Mouse (Mus musculus) kidney, embryonic 16.5 days (tissue): ENCODE measurements around the gene Hspb11. TPM values are rescaled to one million over a fixed set of nuclear protein-coding genes. Genes with fewer than 3 reads are reported as not detected.

Source experiments
- ATAC-seq: fragments of 200-750 bp; cut with Nextera tagmentation; 2 replicates; pipeline ENCODE4 v1.8.0; 2017; ENCODE audit warnings: moderate TSS enrichment; ENCODE audit not compliant: low FRiP score, low TSS enrichment
- H3K27ac ChIP-seq: fragments of 300-500 bp; sonication (generic); 2 replicates; pipeline ENCODE4 v1.5.1; 2014; ENCODE audit warnings: low read length
- H3K27me3 ChIP-seq: fragments of 300-500 bp; sonication (generic); 2 replicates; pipeline ENCODE4 v1.6.1; 2014; ENCODE audit warnings: low read length, control low read depth, mixed read lengths; ENCODE audit not compliant: insufficient read depth
- H3K36me3 ChIP-seq: fragments of 300-500 bp; sonication (generic); 2 replicates; pipeline ENCODE4 v1.6.1; 2014; ENCODE audit warnings: low read length, control low read depth, mixed read lengths; ENCODE audit not compliant: insufficient read depth
- H3K4me1 ChIP-seq: fragments of 300-500 bp; sonication (generic); 2 replicates; pipeline ENCODE4 v1.6.1; 2014; ENCODE audit warnings: low read length, control low read depth, mixed read lengths; ENCODE audit not compliant: insufficient read depth
- H3K4me2 ChIP-seq: fragments of 300-500 bp; sonication (generic); replicated peaks from 2 replicates; pipeline ENCODE4 v1.6.1; 2014; ENCODE audit warnings: low read depth, low read length
- H3K4me3 ChIP-seq: fragments of 300-500 bp; sonication (generic); 2 replicates; pipeline ENCODE4 v1.5.1; 2014; ENCODE audit warnings: mild to moderate bottlenecking, low read length
- H3K9ac ChIP-seq: fragments of 300-500 bp; sonication (generic); replicated peaks from 2 replicates; pipeline ENCODE4 v1.6.1; 2014; ENCODE audit warnings: low read length
- H3K9me3 ChIP-seq: fragments of 300-500 bp; sonication (generic); 2 replicates; pipeline ENCODE4 v1.6.1; 2016; ENCODE audit warnings: low read length, control low read depth
- WGBS: fragments of 180-500 bp; shearing (Covaris S2); extraction: QIAGEN DNeasy Blood & Tissue Kit; methylation state at CpG from one replicate; pipeline ENCODE4 v1.1.7; 2014; 5-methylcytosine and 5-hydroxymethylcytosine counted together
- polyA plus RNA-seq: library from polyadenylated mRNA; unstranded; fragments of >200 nt; fragmentation: Nextera tagmentation; extraction: Ambion mirVana; gene quantifications from 2 replicates; pipeline ENCODE4 v1.2.1, GENCODE M21; 2015

Hspb11 gene
- polyA plus RNA-seq, 1 experiment from 2014 or later, result 32.8 TPM

- Histone ChIP-seq H3K9me3 (no peaks in the 10 kb centered on the region), H3K4me1 (peaks cover 3% of the 10 kb centered on the region; the same call in 1 of the 2 replicates), H3K4me2 (no peak overlapping the region), H3K27me3 (no peaks in the 10 kb centered on the region), H3K4me3 (no peak overlapping the region), H3K27ac (no peak overlapping the region), H3K36me3 (no peaks in the 10 kb centered on the region), H3K9ac (no peak overlapping the region)
- 83% methylated on average over 9 of the region's 9 CpGs for WGBS
- no peak for ATAC-seq
Measured at GRCm38 (mm10) chr4:107302221-107302620, 48.8 kb downstream of the Hspb11 start.

DNA sequence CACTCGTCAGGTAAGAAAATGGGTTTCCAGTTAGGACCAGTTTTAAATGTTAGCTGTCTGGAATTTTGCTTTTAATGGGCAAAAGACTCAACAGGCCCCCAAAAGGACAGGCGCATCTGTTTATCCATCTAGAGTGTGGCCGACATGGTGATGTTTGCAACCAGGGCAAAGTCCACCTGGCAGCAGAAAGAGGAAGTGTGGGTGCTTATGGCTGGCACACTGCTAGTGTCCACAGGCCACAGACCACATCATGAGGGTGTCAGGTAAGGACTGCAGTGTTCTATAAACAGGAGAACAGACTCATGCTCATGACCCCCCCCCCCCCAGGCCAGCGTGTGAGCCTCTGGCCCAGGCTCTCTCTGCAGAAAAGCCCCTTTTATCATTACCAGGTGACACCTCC, 49.4 kb downstream of the Hspb11 start:
- Histone ChIP-seq H3K4me3 (no peak overlapping the region), H3K9me3 (no peaks in the 10 kb centered on the region), H3K27ac (no peak overlapping the region), H3K27me3 (no peaks in the 10 kb centered on the region), H3K4me2 (no peak overlapping the region), H3K9ac (no peak overlapping the region), H3K4me1 (peaks cover 3% of the 10 kb centered on the region; the same call in 1 of the 2 replicates), H3K36me3 (no peaks in the 10 kb centered on the region)
- no peak for ATAC-seq
- 67% methylated on average over 4 of the region's 4 CpGs for WGBS

DNA sequence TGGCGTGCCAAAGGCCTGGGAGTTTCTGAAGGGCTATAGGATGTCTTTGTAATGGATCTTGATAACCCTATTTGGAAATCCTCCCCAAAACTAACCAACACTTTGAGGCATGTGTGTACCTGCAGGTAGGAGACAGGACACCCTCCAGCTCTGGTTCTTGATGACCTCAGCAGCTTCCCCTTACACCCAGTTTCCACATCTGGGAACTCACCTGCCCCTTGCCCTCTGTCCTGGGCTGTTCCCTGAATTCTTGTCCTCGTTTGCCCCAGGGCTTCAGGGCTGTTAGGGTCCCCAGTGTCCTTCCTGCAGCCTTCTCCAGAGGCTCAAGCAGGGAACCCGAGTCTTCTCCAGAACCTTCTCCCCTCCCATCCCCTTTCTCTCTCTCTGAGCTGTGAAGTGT, 50.1 kb downstream of the Hspb11 start:
- 61% methylated on average over 3 of the region's 3 CpGs for WGBS
- Histone ChIP-seq H3K27ac (no peak overlapping the region), H3K4me3 (no peak overlapping the region), H3K4me2 (no peak overlapping the region), H3K9ac (no peak overlapping the region), H3K4me1 (peaks cover 3% of the 10 kb centered on the region; the same call in 1 of the 2 replicates), H3K36me3 (no peaks in the 10 kb centered on the region), H3K9me3 (no peaks in the 10 kb centered on the region), H3K27me3 (no peaks in the 10 kb centered on the region)
- ATAC-seq, result no peak

GRCm38 (mm10) chr4:107306966-107307365, 53.6 kb downstream of the Hspb11 start, which contains the start of gene Dio1:
TSS of gene Dio1 (minus strand) at chr4:107307169.
- peak; percentile 74 for ATAC-seq
- 51% methylated on average over 6 of the region's 6 CpGs for WGBS
- peaks cover 3% of the 10 kb centered on the region; the same call in 1 of the 2 replicates for H3K4me1 ChIP-seq

GRCm38 (mm10) chr4:107313690-107314478, 60.5 kb downstream of the Hspb11 start, which contains the start of gene Yipf1:
TSS of gene Yipf1 (plus strand) at chr4:107314363.
- Histone ChIP-seq H3K36me3 (peaks cover 10% of the 10 kb centered on the region), H3K27ac (peak within 1 kb of the TSS; percentile 6), H3K4me1 (peaks cover 13% of the 10 kb centered on the region; the same call in 1 of the 2 replicates), H3K27me3 (no peaks in the 10 kb centered on the region), H3K9ac (peak within 1 kb of the TSS; percentile 69), H3K9me3 (no peaks in the 10 kb centered on the region), H3K4me3 (peak within 1 kb of the TSS; percentile 72), H3K4me2 (peak within 1 kb of the TSS; percentile 81)
- peak; percentile 94 for ATAC-seq
- WGBS, result under 1% methylated on average over 29 of the region's 29 CpGs

More at GRCm38 (mm10) chr4:107306966-107307365, 53.6 kb downstream of the Hspb11 start, which contains the start of gene Dio1:
- Histone ChIP-seq H3K27me3 (no peaks in the 10 kb centered on the region), H3K9ac (no peak within 1 kb of the TSS), H3K9me3 (no peaks in the 10 kb centered on the region), H3K4me2 (no peak within 1 kb of the TSS), H3K36me3 (no peaks in the 10 kb centered on the region), H3K4me3 (no peak within 1 kb of the TSS), H3K27ac (no peak within 1 kb of the TSS)

- Histone ChIP-seq H3K36me3 (peaks cover 10% of the 10 kb centered on the region), H3K4me3 (peak overlapping the region; percentile 72), H3K9me3 (no peaks in the 10 kb centered on the region), H3K27ac (no peak overlapping the region), H3K4me1 (peaks cover 13% of the 10 kb centered on the region; the same call in 1 of the 2 replicates), H3K9ac (peak overlapping the region; percentile 69), H3K4me2 (peak overlapping the region; percentile 81), H3K27me3 (no peaks in the 10 kb centered on the region)
- no peak for ATAC-seq
- 8% methylated on average over 7 of the region's 7 CpGs for WGBS
Measured at GRCm38 (mm10) chr4:107314479-107314805, 61.0 kb downstream of the Hspb11 start.

GRCm38 (mm10) chr4:107318646-107319045, 65.3 kb downstream of the Hspb11 start:
- 70% methylated on average over 8 of the region's 8 CpGs for WGBS
- H3K36me3 ChIP-seq, result peaks cover 18% of the 10 kb centered on the region
- no peak for ATAC-seq

DNA sequence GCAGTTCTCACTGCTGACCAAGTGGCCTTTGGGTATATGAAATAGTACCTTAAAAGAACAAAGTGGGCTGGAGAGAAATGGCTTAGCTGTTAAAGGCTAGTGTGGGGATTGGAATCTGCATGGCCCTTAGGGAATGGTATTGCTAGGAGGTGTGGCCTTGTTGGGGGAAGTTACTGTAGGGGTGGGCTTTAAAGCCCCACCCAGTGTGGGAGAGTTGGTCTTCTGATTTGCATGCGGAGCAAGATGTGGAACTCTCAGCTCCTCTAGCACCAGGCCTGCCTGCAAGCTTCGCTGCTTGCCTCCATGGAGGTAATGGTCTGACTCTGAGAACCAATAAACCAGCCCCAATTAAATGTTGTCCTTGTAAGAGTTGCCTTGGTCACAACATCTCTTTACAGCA, 67.6 kb downstream of the Hspb11 start:
- no peak overlapping the region for H3K27ac ChIP-seq
- no peak overlapping the region for H3K4me3 ChIP-seq
- no peaks in the 10 kb centered on the region for H3K27me3 ChIP-seq
- no peak overlapping the region for H3K4me2 ChIP-seq
- H3K9ac ChIP-seq, result no peak overlapping the region
- H3K9me3 ChIP-seq, result no peaks in the 10 kb centered on the region
- 52% methylated on average over 2 of the region's 2 CpGs for WGBS
- H3K36me3 ChIP-seq, result peaks cover 24% of the 10 kb centered on the region
- peak; percentile 69; the same call in 1 of the 2 replicates for ATAC-seq
- H3K4me1 ChIP-seq, result no peaks in the 10 kb centered on the region

More at GRCm38 (mm10) chr4:107318646-107319045, 65.3 kb downstream of the Hspb11 start:
- Histone ChIP-seq H3K27ac (no peak overlapping the region), H3K4me3 (no peak overlapping the region), H3K9me3 (no peaks in the 10 kb centered on the region), H3K9ac (no peak overlapping the region), H3K27me3 (no peaks in the 10 kb centered on the region), H3K4me2 (no peak overlapping the region), H3K4me1 (peaks cover 10% of the 10 kb centered on the region; the same call in 1 of the 2 replicates)

GRCm38 (mm10) chr4:107323113-107323512, 69.7 kb downstream of the Hspb11 start:
- ATAC-seq, result no peak
- WGBS, result 93% methylated on average over 2 of the region's 2 CpGs
- Histone ChIP-seq H3K4me2 (no peak overlapping the region), H3K27ac (no peak overlapping the region), H3K4me1 (no peaks in the 10 kb centered on the region), H3K36me3 (peaks cover 14% of the 10 kb centered on the region; the same call in 1 of the 2 replicates), H3K9ac (no peak overlapping the region), H3K9me3 (no peaks in the 10 kb centered on the region), H3K27me3 (no peaks in the 10 kb centered on the region), H3K4me3 (no peak overlapping the region)

GRCm38 (mm10) chr4:107328530-107328929, 75.1 kb downstream of the Hspb11 start:
- Histone ChIP-seq H3K27ac (no peak overlapping the region), H3K27me3 (no peaks in the 10 kb centered on the region), H3K9me3 (no peaks in the 10 kb centered on the region), H3K9ac (no peak overlapping the region), H3K36me3 (0 out of 2 replicates have a peak, but pooled peaks cover 7% of the 10 kb centered on the region), H3K4me1 (no peaks in the 10 kb centered on the region), H3K4me3 (no peak overlapping the region), H3K4me2 (no peak overlapping the region)
- WGBS, result 96% methylated on average over 8 of the region's 8 CpGs
- no peak for ATAC-seq
